Mouse (Mus musculus): ENCODE results near the gene Ripor1. TPM values are rescaled to one million over a fixed set of nuclear protein-coding genes. Genes with fewer than 3 reads are reported as not detected.

Gene Ripor1
- polyA plus RNA-seq, 1 experiment = 26.5 TPM

DNA sequence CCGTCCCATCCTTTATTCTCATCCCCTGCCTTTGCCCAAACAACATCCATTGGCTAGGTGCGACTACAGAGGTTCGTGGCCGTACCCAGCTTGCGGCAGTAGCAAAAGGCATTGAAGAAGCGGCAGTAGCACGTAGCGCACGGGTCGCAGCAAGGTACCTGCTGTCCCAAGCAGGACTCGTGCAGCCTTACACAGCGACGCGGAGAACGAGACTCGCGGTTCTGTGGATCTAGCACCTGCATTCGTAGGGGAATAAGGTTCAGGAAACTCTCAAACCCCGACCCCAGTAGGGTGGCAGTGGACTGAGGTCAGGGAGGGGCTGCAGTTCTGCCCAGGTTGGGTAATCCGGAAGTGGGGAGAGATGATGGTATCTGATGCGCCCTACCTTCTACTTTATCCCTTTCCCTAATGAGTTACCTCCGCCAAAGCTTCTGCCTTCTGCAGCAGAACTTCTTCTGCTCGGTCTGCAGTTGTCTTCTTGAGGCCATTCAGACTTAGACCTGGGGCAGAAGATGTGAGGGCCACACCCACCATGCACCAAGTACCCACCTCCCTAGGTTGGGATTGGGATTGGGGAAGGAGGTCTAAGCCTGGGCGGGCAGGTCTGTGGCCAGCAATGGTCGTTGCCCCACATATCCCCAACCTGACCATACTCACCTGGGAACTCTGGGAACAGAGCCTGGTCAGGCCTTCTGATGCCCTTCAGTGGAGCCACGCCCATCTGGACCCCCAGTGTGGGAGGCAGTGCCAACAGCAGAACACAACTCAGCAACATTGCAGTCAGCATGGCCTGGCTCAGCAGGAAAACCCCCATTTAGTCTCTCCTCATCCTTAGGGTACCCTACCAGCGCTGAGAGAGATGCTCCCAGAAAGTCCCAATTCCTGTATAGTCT is 38.1 kb upstream of the Ripor1 start:
- Histone ChIP-seq H3K36me3 (ENCODE audit: control insufficient read depth, insufficient read depth, low read length, poor library complexity, severe bottlenecking) (no peaks in the 10 kb centered on the region), H3K27me3 (ENCODE audit: control insufficient read depth, insufficient read depth, low read length, poor library complexity, severe bottlenecking) (no peaks in the 10 kb centered on the region), H3K9me3 (replicated peaks; ENCODE audit: control insufficient read depth, insufficient read depth, low read length, poor library complexity, severe bottlenecking) (no peaks in the 10 kb centered on the region), H3K27ac (ENCODE audit: insufficient read depth, low read length) (no peak overlapping the region), H3K4me3 (ENCODE audit: low read depth, low read length) (peak overlapping the region; percentile 71), H3K9ac (ENCODE audit: low read depth, poor library complexity, severe bottlenecking) (peak overlapping the region; percentile 57), H3K4me1 (ENCODE audit: control insufficient read depth, insufficient read depth, low read length) (no peaks in the 10 kb centered on the region)
- TF ChIP-seq EP300 (IDR thresholded peaks at IDR 0.05; ENCODE audit: insufficient read depth, low read depth, low read length) (no peak), POLR2A (IDR thresholded peaks at IDR 0.05; ENCODE audit: insufficient read depth, low read length) (no peak), CTCF (IDR thresholded peaks at IDR 0.05; ENCODE audit: low read depth, low read length) (no peak)

DNA sequence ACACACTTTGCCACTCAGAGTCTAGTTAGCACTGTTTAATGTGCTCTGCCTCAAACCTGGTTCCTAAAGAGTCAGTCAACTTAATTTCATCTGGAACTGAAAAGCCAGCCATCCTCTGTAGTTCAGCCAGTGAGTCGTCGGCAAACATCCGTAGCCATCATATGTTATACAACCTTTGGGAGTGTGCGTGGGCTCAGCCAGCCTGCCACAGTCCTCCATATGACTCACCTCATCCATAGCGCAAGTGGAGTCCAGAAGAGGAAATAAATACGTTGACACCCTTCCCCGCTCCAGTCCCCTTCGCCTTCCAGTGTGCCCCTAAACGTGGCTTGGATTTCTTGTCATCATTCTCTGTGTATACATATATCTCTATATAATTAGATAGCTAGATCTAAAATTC is 33.2 kb upstream of the Ripor1 start:
- Histone ChIP-seq H3K27me3 (ENCODE audit: control insufficient read depth, insufficient read depth, low read length, poor library complexity, severe bottlenecking) (no peaks in the 10 kb centered on the region), H3K4me1 (ENCODE audit: control insufficient read depth, insufficient read depth, low read length) (no peaks in the 10 kb centered on the region), H3K9ac (ENCODE audit: low read depth, poor library complexity, severe bottlenecking) (no peak overlapping the region), H3K36me3 (ENCODE audit: control insufficient read depth, insufficient read depth, low read length, poor library complexity, severe bottlenecking) (no peaks in the 10 kb centered on the region), H3K9me3 (replicated peaks; ENCODE audit: control insufficient read depth, insufficient read depth, low read length, poor library complexity, severe bottlenecking) (no peaks in the 10 kb centered on the region), H3K4me3 (ENCODE audit: low read depth, low read length) (no peak overlapping the region), H3K27ac (ENCODE audit: insufficient read depth, low read length) (no peak overlapping the region)
- no peak for TF ChIP-seq EP300 (IDR thresholded peaks at IDR 0.05; ENCODE audit: insufficient read depth, low read depth, low read length)
- TF ChIP-seq CTCF (IDR thresholded peaks at IDR 0.05; ENCODE audit: low read depth, low read length) = no peak
- TF ChIP-seq POLR2A (IDR thresholded peaks at IDR 0.05; ENCODE audit: insufficient read depth, low read length) = no peak

DNA sequence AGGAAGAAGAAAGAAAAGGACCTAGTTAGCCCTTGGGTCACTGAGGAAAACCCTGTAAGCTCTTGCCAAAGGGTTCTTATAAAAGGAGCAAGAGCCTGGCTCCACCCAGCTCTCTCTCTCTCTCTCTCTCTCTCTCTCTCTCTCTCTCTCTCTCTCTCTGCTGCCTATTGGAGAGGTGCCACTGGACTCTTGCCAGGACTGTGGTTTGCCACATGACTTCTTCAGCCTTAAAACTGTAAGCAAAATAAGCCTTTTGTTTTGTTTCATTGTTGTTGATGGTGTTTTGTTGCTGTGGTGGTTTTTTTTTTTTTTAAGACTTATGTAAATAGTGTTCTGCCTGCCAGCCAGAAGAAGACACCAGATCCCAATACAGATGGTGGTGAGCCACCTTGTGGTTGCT is 31.6 kb upstream of the Ripor1 start:
- no peaks in the 10 kb centered on the region for H3K4me1 ChIP-seq (ENCODE audit: control insufficient read depth, insufficient read depth, low read length)
- H3K36me3 ChIP-seq (ENCODE audit: control insufficient read depth, insufficient read depth, low read length, poor library complexity, severe bottlenecking) = no peaks in the 10 kb centered on the region
- H3K4me3 ChIP-seq (ENCODE audit: low read depth, low read length) = no peak overlapping the region
- H3K27me3 ChIP-seq (ENCODE audit: control insufficient read depth, insufficient read depth, low read length, poor library complexity, severe bottlenecking) = no peaks in the 10 kb centered on the region
- TF ChIP-seq POLR2A (IDR thresholded peaks at IDR 0.05; ENCODE audit: insufficient read depth, low read length) = no peak
- TF ChIP-seq EP300 (IDR thresholded peaks at IDR 0.05; ENCODE audit: insufficient read depth, low read depth, low read length) = no peak
- TF ChIP-seq CTCF (IDR thresholded peaks at IDR 0.05; ENCODE audit: low read depth, low read length) = no peak
- H3K9ac ChIP-seq (ENCODE audit: low read depth, poor library complexity, severe bottlenecking) = no peak overlapping the region
- H3K9me3 ChIP-seq (replicated peaks; ENCODE audit: control insufficient read depth, insufficient read depth, low read length, poor library complexity, severe bottlenecking) = no peaks in the 10 kb centered on the region
- H3K27ac ChIP-seq (ENCODE audit: insufficient read depth, low read length) = no peak overlapping the region

DNA sequence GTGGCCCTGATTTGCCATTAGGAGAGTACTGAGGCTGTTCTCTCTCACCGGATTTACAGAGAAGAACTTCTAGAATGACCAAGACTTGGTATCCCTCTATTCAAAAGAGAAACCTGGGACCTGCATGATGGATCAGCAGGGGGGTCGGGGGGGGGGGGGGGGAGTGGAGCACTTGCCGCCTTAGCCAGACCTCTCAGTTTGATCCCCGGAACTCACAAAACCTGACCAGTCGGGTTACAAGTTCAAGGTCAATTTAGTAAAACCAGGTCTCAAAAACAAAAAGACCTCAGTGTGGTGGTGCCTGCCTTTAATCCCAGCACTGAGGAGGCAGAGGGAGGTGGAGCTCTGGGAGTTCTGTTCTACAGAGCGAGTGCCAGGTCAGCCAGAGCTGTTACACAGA is 30.3 kb upstream of the Ripor1 start:
- Histone ChIP-seq H3K36me3 (ENCODE audit: control insufficient read depth, insufficient read depth, low read length, poor library complexity, severe bottlenecking) (no peaks in the 10 kb centered on the region), H3K4me3 (ENCODE audit: low read depth, low read length) (no peak overlapping the region), H3K9me3 (replicated peaks; ENCODE audit: control insufficient read depth, insufficient read depth, low read length, poor library complexity, severe bottlenecking) (no peaks in the 10 kb centered on the region), H3K27ac (ENCODE audit: insufficient read depth, low read length) (peak overlapping the region; percentile 64), H3K4me1 (ENCODE audit: control insufficient read depth, insufficient read depth, low read length) (no peaks in the 10 kb centered on the region), H3K9ac (ENCODE audit: low read depth, poor library complexity, severe bottlenecking) (0 out of 2 replicates have a peak overlapping the region, but pooled peaks have one; percentile 41), H3K27me3 (ENCODE audit: control insufficient read depth, insufficient read depth, low read length, poor library complexity, severe bottlenecking) (no peaks in the 10 kb centered on the region)
- no peak for TF ChIP-seq POLR2A (IDR thresholded peaks at IDR 0.05; ENCODE audit: insufficient read depth, low read length)
- no peak for TF ChIP-seq CTCF (IDR thresholded peaks at IDR 0.05; ENCODE audit: low read depth, low read length)
- TF ChIP-seq EP300 (IDR thresholded peaks at IDR 0.05; ENCODE audit: insufficient read depth, low read depth, low read length) = no peak

DNA sequence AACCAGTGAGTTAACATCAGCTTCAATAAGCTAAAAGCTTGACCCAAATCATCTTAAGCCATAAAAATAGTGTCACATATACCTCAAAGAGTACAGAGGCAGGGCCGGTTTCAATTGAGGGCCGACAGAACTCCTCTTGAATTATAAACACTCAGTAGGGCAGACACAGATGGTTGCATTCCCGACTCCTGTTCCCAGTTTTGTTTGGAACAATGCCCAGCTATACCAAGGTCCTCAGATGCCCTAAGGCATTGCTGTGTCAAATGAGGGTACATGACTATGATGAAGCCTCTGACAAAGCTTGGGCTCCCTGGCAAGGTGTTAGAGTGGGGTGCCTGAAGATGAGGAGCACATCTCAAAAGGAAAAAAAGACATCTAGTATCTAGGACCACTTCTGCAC is 29.5 kb upstream of the Ripor1 start:
- H3K27me3 ChIP-seq (ENCODE audit: control insufficient read depth, insufficient read depth, low read length, poor library complexity, severe bottlenecking) = no peaks in the 10 kb centered on the region
- H3K27ac ChIP-seq (ENCODE audit: insufficient read depth, low read length) = no peak overlapping the region
- no peak overlapping the region for H3K9ac ChIP-seq (ENCODE audit: low read depth, poor library complexity, severe bottlenecking)
- H3K9me3 ChIP-seq (replicated peaks; ENCODE audit: control insufficient read depth, insufficient read depth, low read length, poor library complexity, severe bottlenecking) = no peaks in the 10 kb centered on the region
- no peak overlapping the region for H3K4me3 ChIP-seq (ENCODE audit: low read depth, low read length)
- TF ChIP-seq CTCF (IDR thresholded peaks at IDR 0.05; ENCODE audit: low read depth, low read length) = no peak
- TF ChIP-seq EP300 (IDR thresholded peaks at IDR 0.05; ENCODE audit: insufficient read depth, low read depth, low read length) = no peak
- no peak for TF ChIP-seq POLR2A (IDR thresholded peaks at IDR 0.05; ENCODE audit: insufficient read depth, low read length)
- H3K36me3 ChIP-seq (ENCODE audit: control insufficient read depth, insufficient read depth, low read length, poor library complexity, severe bottlenecking) = no peaks in the 10 kb centered on the region
- no peaks in the 10 kb centered on the region for H3K4me1 ChIP-seq (ENCODE audit: control insufficient read depth, insufficient read depth, low read length)

DNA sequence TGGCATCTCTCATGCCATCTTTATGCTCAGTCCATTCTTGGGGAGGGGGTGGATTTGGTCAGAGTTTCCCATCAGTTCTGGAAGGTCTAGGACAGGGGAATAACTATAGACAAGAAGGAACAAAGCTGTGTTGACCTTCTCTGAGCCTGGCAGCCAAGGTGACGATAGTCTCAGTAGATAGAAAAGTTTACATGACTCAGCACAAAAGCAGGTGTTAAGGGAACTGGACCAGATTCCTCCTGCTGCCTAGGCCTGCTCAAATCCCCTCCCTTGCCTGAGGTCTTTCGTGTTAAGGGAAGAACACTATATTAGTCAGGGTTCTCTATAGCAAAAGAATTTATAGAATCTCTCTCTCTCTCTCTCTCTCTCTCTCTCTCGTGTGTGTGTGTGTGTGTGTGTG is 25.3 kb upstream of the Ripor1 start:
- Histone ChIP-seq H3K36me3 (ENCODE audit: control insufficient read depth, insufficient read depth, low read length, poor library complexity, severe bottlenecking) (no peaks in the 10 kb centered on the region), H3K27me3 (ENCODE audit: control insufficient read depth, insufficient read depth, low read length, poor library complexity, severe bottlenecking) (no peaks in the 10 kb centered on the region; the same call in 1 of the 2 replicates), H3K27ac (ENCODE audit: insufficient read depth, low read length) (no peak overlapping the region), H3K4me3 (ENCODE audit: low read depth, low read length) (no peak overlapping the region), H3K9ac (ENCODE audit: low read depth, poor library complexity, severe bottlenecking) (no peak overlapping the region), H3K4me1 (ENCODE audit: control insufficient read depth, insufficient read depth, low read length) (no peaks in the 10 kb centered on the region), H3K9me3 (replicated peaks; ENCODE audit: control insufficient read depth, insufficient read depth, low read length, poor library complexity, severe bottlenecking) (no peaks in the 10 kb centered on the region)
- TF ChIP-seq EP300 (IDR thresholded peaks at IDR 0.05; ENCODE audit: insufficient read depth, low read depth, low read length) (no peak), CTCF (IDR thresholded peaks at IDR 0.05; ENCODE audit: low read depth, low read length) (no peak), POLR2A (IDR thresholded peaks at IDR 0.05; ENCODE audit: insufficient read depth, low read length) (no peak)
